Mouse (Mus musculus) MEL (cell line): ENCODE results near the gene Tmtc1.

ENCODE experiments used
- CTCF ChIP-seq, 3 experiments: IDR thresholded peaks in 2 of 3; conservative IDR thresholded peaks in 1 of 3; 2 replicates each; pipeline ENCODE4 v1.5.1; 2011 to 2012; ENCODE audit warnings: low read length in 3 of 3, low read depth in 2 of 3, mild to moderate bottlenecking in 2 of 3, improper control_type of control experiment in 1 of 3, inconsistent platforms in 1 of 3, mixed read lengths in 1 of 3, moderate library complexity in 1 of 3; ENCODE audit not compliant: control insufficient read depth in 1 of 3, insufficient read depth in 1 of 3, poor library complexity in 1 of 3, severe bottlenecking in 1 of 3
- EP300 ChIP-seq, 2 experiments: IDR thresholded peaks; 2 replicates each; pipeline ENCODE4 v1.6.1; 2011; ENCODE audit warnings: improper control_type of control experiment in 2 of 2, low read length in 2 of 2, low read depth in 1 of 2, mild to moderate bottlenecking in 1 of 2
- ETS1 ChIP-seq: IDR thresholded peaks from 2 replicates; pipeline ENCODE4 v1.6.1; 2012; ENCODE audit warnings: low read depth, mild to moderate bottlenecking, inconsistent platforms, low read length, improper control_type of control experiment, moderate library complexity
- GATA1 ChIP-seq: IDR thresholded peaks from 2 replicates; pipeline ENCODE4 v1.6.1; 2011; ENCODE audit warnings: low read depth, low read length, improper control_type of control experiment
- MAX ChIP-seq: IDR thresholded peaks from 2 replicates; pipeline ENCODE4 v1.6.1; 2011; ENCODE audit warnings: low read length, improper control_type of control experiment
- MEF2A ChIP-seq: IDR thresholded peaks from 2 replicates; pipeline ENCODE4 v1.6.1; 2014; ENCODE audit warnings: low read depth, mild to moderate bottlenecking, inconsistent platforms, low read length, improper control_type of control experiment; ENCODE audit not compliant: poor library complexity, insufficient replicate concordance, severe bottlenecking; ENCODE audit errors: extremely low read depth
- USF2 ChIP-seq, 2 experiments: IDR thresholded peaks; 2 replicates each; pipeline ENCODE4 v1.6.1; 2011 to 2012; ENCODE audit warnings: improper control_type of control experiment in 2 of 2, low read length in 2 of 2, borderline replicate concordance in 1 of 2, inconsistent platforms in 1 of 2, low read depth in 1 of 2, mild to moderate bottlenecking in 1 of 2; ENCODE audit not compliant: insufficient read depth in 1 of 2
- ZNF384 ChIP-seq: IDR thresholded peaks from 2 replicates; pipeline ENCODE4 v1.6.1; 2012; ENCODE audit warnings: low read depth, mild to moderate bottlenecking, inconsistent platforms, low read length, improper control_type of control experiment

- TF ChIP-seq MAX (no peak), USF2 (IDR thresholded peaks at IDR 0.05; ENCODE audit: borderline replicate concordance in 1 of 2, insufficient read depth in 1 of 2, low read depth in 1 of 2, low read length in 2 of 2) (no peak), CTCF (IDR thresholded peaks at IDR 0.05 in 2 of 3, conservative IDR thresholded peaks at IDR 0.05 in 1 of 3; ENCODE audit: control insufficient read depth in 1 of 3, insufficient read depth in 1 of 3, low read depth in 2 of 3, low read length in 3 of 3, poor library complexity in 1 of 3, severe bottlenecking in 1 of 3) (no peak), ETS1 (no peak), EP300 (IDR thresholded peaks at IDR 0.05; ENCODE audit: low read depth in 1 of 2, low read length in 2 of 2) (no peak), ZNF384 (no peak), GATA1 (no peak), MEF2A (no peak)
These were observed 40.4 kb downstream of the Tmtc1 start for GRCm38 (mm10) chr6:148403761-148404160.
